Mouse (Mus musculus): ENCODE data around the gene Sned1. TPM values are rescaled to one million over a fixed set of nuclear protein-coding genes. Genes with fewer than 3 reads are reported as not detected.
"Not testable (repeated sequence)": the region's sequence is repeated elsewhere in the genome, so short reads cannot be mapped to it uniquely, and the experiment has no call there.

The Sned1 gene
- total RNA-seq, 2 experiments from 2014 or later: 7.0 to 10.0 TPM

GRCm38 (mm10) chr1:93289678-93290214, 54.1 kb downstream of the Sned1 start:
- Histone ChIP-seq H3K27ac (no peak overlapping the region), H3K4me3 (no peak overlapping the region)
- no peak for TF ChIP-seq CTCF (IDR thresholded peaks at IDR 0.05)
- intact Hi-C loops (cut with DNase I): no loop called here
- DNase-seq (ENCODE audit: extremely low spot score in 1 of 2, low spot score in 2 of 2): no peak

DNA sequence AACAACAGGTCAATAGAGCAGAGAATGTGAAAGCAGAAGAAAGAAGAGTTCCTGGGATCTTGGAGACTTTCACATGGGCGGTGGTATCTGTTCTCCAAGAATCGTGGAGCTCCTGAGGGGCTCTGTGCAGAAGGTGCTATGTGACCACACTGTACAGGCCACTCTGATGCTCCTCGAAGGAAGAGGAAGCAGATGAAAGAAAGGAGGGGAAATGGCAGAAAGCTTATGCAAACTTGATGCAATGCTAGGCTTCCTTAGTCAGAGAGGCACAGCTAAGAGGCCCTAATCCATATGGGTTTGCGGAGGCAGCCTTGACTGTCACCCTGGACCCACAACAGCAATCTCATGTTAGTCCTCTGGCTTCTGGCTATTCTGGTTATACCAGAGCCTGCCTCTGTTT, 55.3 kb downstream of the Sned1 start:
- intact Hi-C loops (cut with DNase I): no loop called here
- H3K27ac ChIP-seq: no peak overlapping the region
- TF ChIP-seq CTCF (IDR thresholded peaks at IDR 0.05): no peak

GRCm38 (mm10) chr1:93291591-93291990, 56.0 kb downstream of the Sned1 start:
- no peak overlapping the region for H3K27ac ChIP-seq
- DNase-seq (ENCODE audit: extremely low spot score in 1 of 2, low spot score in 2 of 2): no peak
- TF ChIP-seq CTCF (IDR thresholded peaks at IDR 0.05): no peak
- intact Hi-C loops (cut with DNase I): no loop called here
- H3K4me3 ChIP-seq: no peak overlapping the region

More for the DNA sequence above, 55.3 kb downstream of the Sned1 start:
- no peak for DNase-seq (ENCODE audit: extremely low spot score in 1 of 2, low spot score in 2 of 2)
- H3K4me3 ChIP-seq: no peak overlapping the region

- intact Hi-C loops (cut with DNase I): no loop called here
- TF ChIP-seq CTCF (IDR thresholded peaks at IDR 0.05): no peak
- no peak overlapping the region for H3K4me3 ChIP-seq
Observed at GRCm38 (mm10) chr1:93292006-93292405, 56.4 kb downstream of the Sned1 start.

DNA sequence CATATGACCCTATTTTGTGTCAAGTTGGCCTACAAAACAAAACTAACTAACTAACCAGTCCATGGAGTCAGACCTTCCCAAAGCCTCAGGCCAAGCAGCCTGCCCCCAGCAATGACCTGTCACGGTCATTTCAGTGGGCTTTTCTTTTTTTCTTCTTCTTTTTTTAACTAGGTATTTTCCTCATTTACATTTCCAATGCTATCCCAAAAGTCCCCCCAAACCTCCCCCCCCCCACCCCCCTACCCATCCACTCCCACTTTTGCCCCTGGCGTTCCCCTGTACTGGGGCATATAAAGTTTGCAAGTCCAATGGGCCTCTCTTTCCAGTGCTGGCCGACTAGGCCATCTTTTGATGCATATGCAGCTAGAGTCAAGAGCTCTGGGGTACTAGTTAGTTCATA, 58.9 kb downstream of the Sned1 start:
- H3K27ac ChIP-seq; intact Hi-C loops (cut with DNase I); DNase-seq (ENCODE audit: extremely low spot score in 1 of 2, low spot score in 2 of 2); H3K4me3 ChIP-seq: not testable (repeated sequence)

More at GRCm38 (mm10) chr1:93292006-93292405, 56.4 kb downstream of the Sned1 start:
- no peak for DNase-seq (ENCODE audit: extremely low spot score in 1 of 2, low spot score in 2 of 2)
- no peak overlapping the region for H3K27ac ChIP-seq

GRCm38 (mm10) chr1:93299791-93300190, 64.2 kb downstream of the Sned1 start:
- no peak overlapping the region for H3K4me3 ChIP-seq
- DNase-seq (ENCODE audit: extremely low spot score in 1 of 2, low spot score in 2 of 2): no peak
- no peak overlapping the region for H3K27ac ChIP-seq
- intact Hi-C loops (cut with DNase I): no loop called here
- no peak for TF ChIP-seq CTCF (IDR thresholded peaks at IDR 0.05)

DNA sequence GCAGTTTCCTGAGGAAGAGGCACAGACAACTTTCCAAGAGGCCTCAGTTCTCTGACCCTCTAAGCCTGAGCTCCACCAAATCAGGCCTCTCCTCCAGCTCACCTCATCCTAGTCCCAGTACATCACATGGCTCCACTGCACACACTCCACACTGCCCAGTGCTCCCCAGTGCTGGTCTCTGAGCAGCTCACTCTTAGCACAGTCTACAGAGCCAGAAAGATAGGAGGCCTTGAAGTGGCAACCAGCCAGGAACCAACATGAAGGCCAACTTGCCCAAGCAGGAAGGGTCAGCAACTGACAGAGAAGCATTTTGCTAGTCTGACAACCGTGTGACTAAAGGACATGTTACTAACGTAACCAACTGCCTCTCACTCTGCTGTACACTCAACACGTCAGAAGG, 64.9 kb downstream of the Sned1 start:
- intact Hi-C loops (cut with DNase I): no loop called here
- no peak for DNase-seq (ENCODE audit: extremely low spot score in 1 of 2, low spot score in 2 of 2)
- H3K4me3 ChIP-seq: no peak overlapping the region
- no peak for TF ChIP-seq CTCF (IDR thresholded peaks at IDR 0.05)
- H3K27ac ChIP-seq: no peak overlapping the region

- intact Hi-C loops (cut with DNase I): loop anchor here (5.0 kb wide), 1 partner anchor 133 kb away; no protein-coding TSS in a partner anchor
- Histone ChIP-seq H3K4me3 (peak within 1 kb of the TSS; percentile 85), H3K27ac (peak within 1 kb of the TSS; percentile 83)
- DNase-seq (ENCODE audit: extremely low spot score in 1 of 2, low spot score in 2 of 2): peak; percentile 81 to 84
- no peak for TF ChIP-seq CTCF (IDR thresholded peaks at IDR 0.05)
Observed at GRCm38 (mm10) chr1:93305581-93306337, 70.1 kb downstream of the Sned1 start, which contains the start of gene Mterf4. Gene Mterf4, minus strand, starts transcription at chr1:93305915.

GRCm38 (mm10) chr1:93323973-93324372, 88.3 kb downstream of the Sned1 start:
- Histone ChIP-seq H3K27ac (no peak overlapping the region), H3K4me3 (no peak overlapping the region)
- DNase-seq (ENCODE audit: extremely low spot score in 1 of 2, low spot score in 2 of 2): no peak
- TF ChIP-seq CTCF (IDR thresholded peaks at IDR 0.05): no peak
- intact Hi-C loops (cut with DNase I): no loop called here

- no peak for TF ChIP-seq CTCF (IDR thresholded peaks at IDR 0.05)
- intact Hi-C loops (cut with DNase I): no loop called here
- Histone ChIP-seq H3K4me3 (no peak overlapping the region), H3K27ac (no peak overlapping the region)
- no peak for DNase-seq (ENCODE audit: extremely low spot score in 1 of 2, low spot score in 2 of 2)
Observed at GRCm38 (mm10) chr1:93326446-93326845, 90.8 kb downstream of the Sned1 start.

GRCm38 (mm10) chr1:93334621-93335020, 99.0 kb downstream of the Sned1 start:
- Histone ChIP-seq H3K4me3 (no peak overlapping the region), H3K27ac (no peak overlapping the region)
- intact Hi-C loops (cut with DNase I): no loop called here
- TF ChIP-seq CTCF (IDR thresholded peaks at IDR 0.05): no peak
- DNase-seq (ENCODE audit: extremely low spot score in 1 of 2, low spot score in 2 of 2): no peak

DNA sequence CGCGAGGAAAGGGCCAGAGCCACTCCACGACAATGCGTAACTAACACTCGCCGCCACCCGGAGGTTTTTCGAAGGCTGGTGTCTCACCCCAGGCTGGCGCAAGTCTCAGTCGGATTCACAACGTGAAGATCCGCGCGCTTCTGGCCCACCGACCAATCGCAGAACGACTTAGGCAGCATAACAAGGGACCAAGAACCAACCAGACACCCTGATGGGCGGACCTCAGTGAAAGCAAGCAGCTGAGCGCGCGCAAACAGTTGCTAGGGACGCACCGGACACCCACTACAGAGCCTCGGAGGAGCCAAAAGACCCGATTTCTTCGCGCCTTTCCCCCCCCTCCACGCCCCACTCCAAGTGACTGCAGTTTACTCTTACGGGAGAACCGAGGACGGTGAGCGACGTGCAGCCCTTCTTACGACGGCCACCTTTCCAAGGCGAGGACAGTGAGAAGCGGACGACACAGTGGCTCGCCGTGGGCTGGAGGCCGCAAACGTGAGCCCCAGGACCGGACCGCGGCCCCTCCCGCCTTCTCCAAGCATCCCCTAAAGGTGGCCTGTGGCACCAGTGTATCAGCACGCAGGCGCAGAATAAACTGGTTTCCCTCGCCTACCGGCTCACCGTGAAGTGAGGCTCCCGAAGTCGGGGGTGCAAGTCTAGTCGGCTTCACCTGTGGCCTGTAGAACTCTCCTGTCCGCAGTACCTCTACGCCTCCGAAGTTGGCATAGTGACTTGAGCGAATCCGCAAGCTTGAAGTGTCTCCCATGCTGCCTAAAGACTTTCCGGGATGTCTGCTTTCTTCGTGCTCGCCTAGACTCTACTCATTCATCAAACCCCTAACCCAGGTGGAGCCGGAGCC, 107.2 kb downstream of the Sned1 start, which contains the start of the genes Ppp1r7 and Pask:
Ppp1r7 (plus strand) TSS at position 207 of the 856 bp plus-strand sequence.
Pask (minus strand) TSS at position 835 of the 856 bp plus-strand sequence.
- intact Hi-C loops (cut with DNase I): loop anchor here (2.0 to 10.0 kb wide), 2 partner anchors 136 to 172 kb away; partner anchors contain the start of genes Farp2 and Hdlbp
- H3K27ac ChIP-seq: peak within 1 kb of the TSS; percentile 88
- DNase-seq (ENCODE audit: extremely low spot score in 1 of 2, low spot score in 2 of 2): peak; percentile 92 to 93
- peak within 1 kb of the TSS; percentile 75 for H3K4me3 ChIP-seq
- no peak for TF ChIP-seq CTCF (IDR thresholded peaks at IDR 0.05)

Data from left cerebral cortex, adult 2 months (tissue).